Mouse (Mus musculus) G1E (cell line): ENCODE data around the gene Pdzrn4. TPM values are rescaled to one million over a fixed set of nuclear protein-coding genes. Genes with fewer than 3 reads are reported as not detected.

Experiments
- ATAC-seq: 2 replicates; pipeline ENCODE4 v1.8.0; 2016; ENCODE audit warnings: mild to moderate bottlenecking; ENCODE audit not compliant: insufficient number of reproducible peaks, poor library complexity, low FRiP score, severe bottlenecking; ENCODE audit errors: extremely low read depth
- DNase-seq: peaks from one replicate; pipeline ENCODE4 v3.0.0; 2012; ENCODE audit warnings: low spot score
- H3K27me3 ChIP-seq: 2 replicates; pipeline ENCODE4 v1.6.1; 2012; ENCODE audit warnings: mild to moderate bottlenecking, low read length, inconsistent platforms; ENCODE audit not compliant: insufficient read depth
- H3K36me3 ChIP-seq: replicated peaks from 2 replicates; pipeline ENCODE3; 2012; ENCODE audit warnings: mild to moderate bottlenecking, inconsistent platforms
- H3K4me1 ChIP-seq: 2 replicates; pipeline ENCODE4 v1.6.1; 2012; ENCODE audit warnings: low read depth, low read length, inconsistent platforms, mixed read lengths; ENCODE audit not compliant: insufficient read depth
- H3K4me3 ChIP-seq: 2 replicates; pipeline ENCODE4 v1.5.1; 2012; ENCODE audit warnings: low read depth, mild to moderate bottlenecking, inconsistent platforms, low read length, moderate library complexity, mixed read lengths
- H3K9me3 ChIP-seq: replicated peaks from 2 replicates; pipeline ENCODE4 v1.6.1; 2012; ENCODE audit warnings: inconsistent platforms
- CTCF ChIP-seq: IDR thresholded peaks from 2 replicates; pipeline ENCODE4 v1.5.1; 2012; ENCODE audit warnings: low read depth, low read length, inconsistent platforms, mixed read lengths
- GATA1 ChIP-seq: IDR thresholded peaks from 2 replicates; pipeline ENCODE4 v1.6.1; 2012; ENCODE audit warnings: borderline replicate concordance, low read length, inconsistent platforms, mixed read lengths
- GATA2 ChIP-seq: IDR thresholded peaks from 2 replicates; pipeline ENCODE4 v1.6.1; 2012; ENCODE audit warnings: low read depth, low read length, inconsistent platforms, borderline replicate concordance
- POLR2AphosphoS5 ChIP-seq: IDR thresholded peaks from 2 replicates; pipeline ENCODE4 v1.6.1; 2012; ENCODE audit warnings: low read depth, low read length, inconsistent platforms; ENCODE audit not compliant: insufficient replicate concordance
- TAL1 ChIP-seq: conservative IDR thresholded peaks from 2 replicates; pipeline ENCODE4 v1.6.1; 2012; ENCODE audit warnings: low read depth, low read length, inconsistent platforms, mixed read lengths
- polyA plus RNA-seq: library from polyadenylated mRNA; stranded (reverse); fragments of >175 nt; gene quantifications from 2 replicates; pipeline ENCODE4 v1.2.3, GENCODE M21; 2012
- total RNA-seq, 2 experiments: library from RNA; stranded (forward) in 1 of 2; stranded (reverse) in 1 of 2; fragments of 200-1000 nt in 1 of 2; fragments of >200 nt in 1 of 2; fragmentation: Nextera tagmentation in 1 of 2; gene quantifications; 2 replicates each; pipeline ENCODE4 v1.2.3; 2014 to 2017

Gene Pdzrn4
- total and polyA plus RNA-seq, 3 experiments: 0.05 TPM; not detected in 2

DNA sequence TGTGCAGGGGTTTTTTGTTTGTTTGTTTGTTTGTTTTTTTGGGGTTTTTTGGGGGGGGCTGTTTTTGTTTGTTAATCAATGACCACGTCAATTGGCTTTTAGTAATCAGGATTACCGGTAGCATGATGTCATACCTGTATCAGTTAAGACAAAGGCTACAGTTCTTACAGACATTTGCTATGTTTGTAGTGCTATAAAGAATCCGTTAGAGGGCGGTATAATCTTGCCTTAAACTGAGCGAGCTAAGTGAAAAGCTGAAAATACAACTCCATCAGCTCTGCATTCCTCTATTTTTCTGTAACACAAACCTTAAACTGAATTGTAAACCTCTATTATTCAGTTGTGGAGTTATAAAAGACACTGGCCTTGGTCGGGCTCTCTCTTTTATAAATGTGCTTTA lies 37.9 kb downstream of the Pdzrn4 start:
- peaks cover 5% of the 10 kb centered on the region; the same call in 1 of the 2 replicates for H3K9me3 ChIP-seq
- DNase-seq (no peak), ATAC-seq (no peak)
- H3K27me3 ChIP-seq: no peaks in the 10 kb centered on the region
- H3K4me3 ChIP-seq: no peak overlapping the region
- no peaks in the 10 kb centered on the region for H3K36me3 ChIP-seq
- TF ChIP-seq GATA1: no peak
- TF ChIP-seq TAL1: no peak
- TF ChIP-seq POLR2AphosphoS5: no peak
- TF ChIP-seq CTCF: no peak
- no peaks in the 10 kb centered on the region for H3K4me1 ChIP-seq

DNA sequence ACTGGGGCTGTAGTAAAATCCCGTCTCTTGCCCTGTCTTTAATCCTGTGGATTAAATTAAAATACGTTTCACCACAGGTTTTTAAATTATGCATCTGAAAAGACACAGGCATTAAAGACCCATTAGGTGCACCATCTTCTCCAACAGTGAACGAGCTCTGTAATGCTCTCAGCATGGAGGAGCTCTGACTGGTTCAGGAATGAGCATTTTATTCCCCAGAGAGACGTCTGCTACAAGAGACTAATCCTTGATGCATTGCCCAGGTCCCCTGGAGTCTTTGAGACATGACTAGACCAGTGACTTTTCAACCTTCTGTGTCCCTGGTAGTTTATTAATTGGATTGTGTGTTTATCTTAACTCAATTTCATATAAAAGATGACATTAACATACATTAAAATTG lies 38.6 kb downstream of the Pdzrn4 start:
- H3K4me3 ChIP-seq: no peak overlapping the region
- H3K4me1 ChIP-seq: no peaks in the 10 kb centered on the region
- ATAC-seq (no peak), DNase-seq (no peak)
- H3K27me3 ChIP-seq: no peaks in the 10 kb centered on the region
- TF ChIP-seq TAL1: no peak
- TF ChIP-seq CTCF: no peak
- TF ChIP-seq GATA1: no peak
- TF ChIP-seq GATA2: no peak
- no peak for TF ChIP-seq POLR2AphosphoS5
- no peaks in the 10 kb centered on the region for H3K36me3 ChIP-seq
- peaks cover 6% of the 10 kb centered on the region; the same call in 1 of the 2 replicates for H3K9me3 ChIP-seq

DNA sequence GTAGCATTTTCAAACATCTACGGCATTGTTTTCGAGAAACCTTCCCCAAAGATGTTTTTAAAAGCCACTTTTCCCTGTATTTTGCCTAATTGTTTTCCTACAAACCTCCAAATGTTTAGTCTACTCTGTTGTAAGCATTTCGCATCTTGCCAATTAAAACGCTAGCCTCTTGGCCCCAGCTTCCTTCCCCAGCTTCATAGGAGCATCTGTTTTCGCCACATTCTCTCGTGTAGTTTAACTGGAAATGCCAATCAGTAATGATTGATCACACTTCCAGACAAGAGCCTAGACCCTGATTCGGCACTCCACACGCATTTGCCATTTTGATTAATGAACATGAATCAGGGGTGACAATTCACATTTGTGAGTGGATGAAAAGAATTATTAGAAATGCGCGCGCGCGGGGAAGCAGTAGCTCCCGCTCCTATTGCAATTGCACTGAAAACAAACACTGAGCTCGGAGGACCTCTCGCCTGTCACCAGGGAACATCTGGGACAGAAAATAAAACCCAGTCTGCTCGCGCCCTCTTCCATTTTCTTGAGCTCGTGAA lies 45.0 kb downstream of the Pdzrn4 start:
- no peak for ATAC-seq
- H3K9me3 ChIP-seq: peaks cover 3% of the 10 kb centered on the region; the same call in 1 of the 2 replicates

DNA sequence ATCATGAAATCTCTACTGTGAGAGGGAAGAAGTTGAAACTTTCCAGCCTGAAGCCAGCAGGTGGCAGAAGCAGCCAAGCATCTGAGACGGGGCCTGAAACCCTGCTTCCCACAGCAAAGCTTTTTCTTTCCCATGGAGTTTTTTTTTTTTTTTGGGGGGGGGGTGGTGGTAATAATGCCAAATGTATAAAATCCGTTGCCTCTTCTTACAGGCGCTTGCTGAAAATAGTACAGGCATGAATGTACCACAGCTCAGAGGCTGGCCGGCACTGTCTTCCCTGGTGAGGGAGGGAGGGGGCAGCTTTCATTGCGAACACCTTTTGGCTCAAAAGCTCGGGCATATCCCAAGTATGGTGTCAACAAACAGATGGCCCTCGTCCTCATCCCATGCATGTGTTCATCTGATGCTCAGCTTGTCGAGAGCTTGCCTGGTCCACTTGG lies 51.0 kb downstream of the Pdzrn4 start:
- H3K27me3 ChIP-seq: no peaks in the 10 kb centered on the region
- TF ChIP-seq POLR2AphosphoS5 (no peak), TAL1 (no peak), CTCF (no peak), GATA1 (no peak), GATA2 (no peak)
- H3K4me3 ChIP-seq: no peak overlapping the region
- no peak for ATAC-seq
- H3K4me1 ChIP-seq: no peaks in the 10 kb centered on the region
- no peak for DNase-seq
- H3K36me3 ChIP-seq: no peaks in the 10 kb centered on the region
- H3K9me3 ChIP-seq: peaks cover 19% of the 10 kb centered on the region

More for the DNA sequence above, 45.0 kb downstream of the Pdzrn4 start:
- no peaks in the 10 kb centered on the region for H3K27me3 ChIP-seq
- no peak for TF ChIP-seq POLR2AphosphoS5
- TF ChIP-seq GATA2: no peak
- no peak for TF ChIP-seq GATA1
- no peak for TF ChIP-seq TAL1
- no peak for TF ChIP-seq CTCF
- no peak for DNase-seq
- no peaks in the 10 kb centered on the region for H3K36me3 ChIP-seq
- H3K4me3 ChIP-seq: no peak overlapping the region
- H3K4me1 ChIP-seq: no peaks in the 10 kb centered on the region

DNA sequence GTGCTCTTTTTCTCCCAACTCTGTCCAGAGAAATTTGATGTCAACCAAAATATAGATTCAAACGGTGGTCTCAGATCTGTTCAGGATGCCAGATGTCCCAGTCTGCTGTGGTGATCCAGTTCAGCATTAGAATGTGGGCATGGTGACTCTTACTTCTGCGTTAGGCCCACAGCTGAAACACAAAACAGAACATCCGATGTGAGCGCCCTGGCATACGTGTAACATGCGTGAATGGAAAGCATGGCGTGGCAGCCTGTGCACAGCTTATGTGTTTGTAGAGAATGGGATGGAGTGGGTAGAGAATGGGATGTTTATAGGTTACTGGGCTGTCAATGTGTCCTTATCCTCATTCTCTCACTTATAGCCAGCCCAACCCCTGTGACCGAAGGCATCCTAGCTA lies 52.4 kb downstream of the Pdzrn4 start:
- ATAC-seq (no peak), DNase-seq (no peak)
- H3K4me3 ChIP-seq: no peak overlapping the region
- TF ChIP-seq GATA1 (no peak), POLR2AphosphoS5 (no peak), CTCF (no peak), GATA2 (no peak), TAL1 (no peak)
- no peaks in the 10 kb centered on the region for H3K4me1 ChIP-seq
- no peaks in the 10 kb centered on the region for H3K36me3 ChIP-seq
- no peaks in the 10 kb centered on the region for H3K27me3 ChIP-seq
- H3K9me3 ChIP-seq: peaks cover 20% of the 10 kb centered on the region

DNA sequence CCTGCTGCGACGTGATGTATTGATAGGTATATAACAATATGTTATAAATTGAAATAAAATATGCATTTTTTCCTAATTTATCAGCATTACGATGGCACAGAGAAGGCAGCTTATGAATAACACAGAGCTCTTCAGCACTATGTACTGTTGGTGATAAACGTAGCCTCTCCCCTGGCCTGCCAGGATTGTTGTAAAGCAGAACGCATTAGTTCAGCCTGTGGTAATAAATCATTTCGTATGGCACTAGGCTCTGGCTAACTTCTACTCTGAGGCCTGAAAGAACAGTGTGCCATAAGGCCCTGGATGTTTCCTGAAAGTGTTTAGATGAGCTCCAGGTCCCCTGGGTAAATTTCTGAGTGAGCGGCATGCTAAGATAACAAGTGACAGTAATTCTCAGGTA lies 55.9 kb downstream of the Pdzrn4 start:
- DNase-seq (no peak), ATAC-seq (no peak)
- no peaks in the 10 kb centered on the region for H3K4me1 ChIP-seq
- H3K27me3 ChIP-seq: no peaks in the 10 kb centered on the region
- peaks cover 29% of the 10 kb centered on the region for H3K9me3 ChIP-seq
- TF ChIP-seq TAL1: no peak
- TF ChIP-seq POLR2AphosphoS5: no peak
- no peak for TF ChIP-seq GATA1
- no peak for TF ChIP-seq GATA2
- no peaks in the 10 kb centered on the region for H3K36me3 ChIP-seq
- no peak overlapping the region for H3K4me3 ChIP-seq
